Mouse (Mus musculus) forebrain, embryonic 11.5 days (tissue): ENCODE data around the gene Dab2ip. TPM values are rescaled to one million over a fixed set of nuclear protein-coding genes. Genes with fewer than 3 reads are reported as not detected.

Experiments
- ATAC-seq: fragments of 200-750 bp; cut with Nextera tagmentation; replicated peaks from 2 replicates; pipeline ENCODE4 v1.8.0; 2017; ENCODE audit warnings: moderate TSS enrichment; ENCODE audit not compliant: low FRiP score
- DNase-seq: peaks from one replicate; pipeline ENCODE4 v3.0.0-alpha.2; 2017; ENCODE audit warnings: low spot score
- H3K27ac ChIP-seq: fragments of 300-500 bp; sonication (generic); 2 replicates; pipeline ENCODE4 v1.5.1; 2014; ENCODE audit warnings: low read depth, low read length
- H3K27me3 ChIP-seq: fragments of 300-500 bp; sonication (generic); 2 replicates; pipeline ENCODE4 v1.6.1; 2014; ENCODE audit warnings: mild to moderate bottlenecking, low read length, mixed read lengths; ENCODE audit not compliant: control insufficient read depth, insufficient read depth
- H3K36me3 ChIP-seq: fragments of 300-500 bp; sonication (generic); 2 replicates; pipeline ENCODE4 v1.6.1; 2014; ENCODE audit warnings: mild to moderate bottlenecking, low read length, moderate library complexity, mixed read lengths; ENCODE audit not compliant: control insufficient read depth, insufficient read depth
- H3K4me1 ChIP-seq: fragments of 300-500 bp; sonication (generic); replicated peaks from 2 replicates; pipeline ENCODE4 v1.6.1; 2014; ENCODE audit warnings: low read length, mixed read lengths; ENCODE audit not compliant: control insufficient read depth, insufficient read depth
- H3K4me2 ChIP-seq: fragments of 300-500 bp; sonication (generic); 2 replicates; pipeline ENCODE4 v1.6.1; 2014; ENCODE audit warnings: low read depth, mild to moderate bottlenecking, low read length, moderate library complexity, mixed read lengths; ENCODE audit not compliant: severe bottlenecking
- H3K4me3 ChIP-seq: fragments of 300-500 bp; sonication (generic); 2 replicates; pipeline ENCODE4 v1.5.1; 2014; ENCODE audit warnings: low read depth, low read length
- H3K9ac ChIP-seq: fragments of 300-500 bp; sonication (generic); 2 replicates; pipeline ENCODE4 v1.6.1; 2014; ENCODE audit warnings: low read length
- H3K9me3 ChIP-seq: fragments of 300-500 bp; sonication (generic); 2 replicates; pipeline ENCODE4 v1.6.1; 2016; ENCODE audit warnings: low read length, mixed read lengths; ENCODE audit not compliant: control insufficient read depth
- WGBS: fragments of 180-500 bp; shearing (Covaris S2); extraction: QIAGEN DNeasy Blood & Tissue Kit; methylation state at CpG from one replicate; pipeline ENCODE4 v1.1.7; 2014; 5-methylcytosine and 5-hydroxymethylcytosine counted together
- polyA plus RNA-seq: library from polyadenylated mRNA; unstranded; fragments of >200 nt; fragmentation: Nextera tagmentation; extraction: Ambion mirVana; gene quantifications from 2 replicates; pipeline ENCODE4 v1.2.1, GENCODE M21; 2014

Gene Dab2ip
- polyA plus RNA-seq, 1 experiment from 2014 or later: 51.5 TPM

DNA sequence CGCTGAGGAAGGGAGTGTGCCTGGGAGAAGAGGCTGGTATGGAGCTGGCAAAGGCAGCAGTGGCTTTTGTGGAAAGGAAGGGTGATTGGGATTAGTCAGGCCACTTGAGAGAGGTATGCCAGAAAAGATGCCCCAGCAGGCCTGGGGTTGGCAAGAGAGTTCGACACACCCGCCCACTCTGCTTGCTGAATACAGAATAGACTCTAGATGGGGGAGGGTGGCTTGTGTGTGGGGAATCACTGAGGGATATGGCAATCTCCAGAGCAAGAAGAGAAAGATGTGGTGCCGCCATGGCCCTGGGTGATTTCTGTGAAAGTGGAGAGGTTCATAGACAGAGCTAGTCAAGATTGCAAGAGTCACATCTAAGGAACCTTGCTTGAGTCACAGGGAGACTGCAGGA, 53.6 kb downstream of the Dab2ip start:
- no peak for ATAC-seq
- Histone ChIP-seq H3K27ac (no peak overlapping the region), H3K4me2 (no peak overlapping the region), H3K4me3 (no peak overlapping the region), H3K36me3 (no peaks in the 10 kb centered on the region), H3K9ac (no peak overlapping the region), H3K9me3 (no peaks in the 10 kb centered on the region), H3K27me3 (no peaks in the 10 kb centered on the region), H3K4me1 (peaks cover 21% of the 10 kb centered on the region)
- 94% methylated on average over 4 of the region's 4 CpGs for WGBS
- no peak for DNase-seq

DNA sequence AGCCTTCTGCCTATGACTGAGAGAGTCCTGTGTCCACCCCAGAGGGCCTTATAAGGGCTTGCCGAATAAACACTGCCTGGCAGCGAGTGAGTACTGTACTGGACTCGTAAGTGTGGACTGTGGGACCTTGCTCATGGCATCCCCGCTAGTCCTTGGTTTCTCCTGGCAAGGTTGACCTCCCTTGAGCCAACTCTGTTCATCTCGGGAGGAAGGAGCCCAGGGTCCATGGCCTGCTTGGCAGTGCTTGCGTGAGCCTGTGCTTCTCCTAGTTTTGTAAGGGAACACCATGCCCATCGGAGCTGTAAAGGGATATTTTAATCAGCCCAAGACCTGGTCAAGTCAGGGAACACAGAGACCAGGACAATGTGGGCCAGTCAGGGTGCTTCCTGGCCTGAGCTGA, 54.2 kb downstream of the Dab2ip start:
- Histone ChIP-seq H3K4me3 (no peak overlapping the region), H3K4me1 (peaks cover 21% of the 10 kb centered on the region), H3K27ac (no peak overlapping the region), H3K9me3 (no peaks in the 10 kb centered on the region), H3K36me3 (no peaks in the 10 kb centered on the region), H3K9ac (no peak overlapping the region), H3K4me2 (no peak overlapping the region), H3K27me3 (no peaks in the 10 kb centered on the region)
- ATAC-seq (no peak), DNase-seq (no peak)
- 91% methylated on average over 7 of the region's 7 CpGs for whole genome bisulfite sequencing

DNA sequence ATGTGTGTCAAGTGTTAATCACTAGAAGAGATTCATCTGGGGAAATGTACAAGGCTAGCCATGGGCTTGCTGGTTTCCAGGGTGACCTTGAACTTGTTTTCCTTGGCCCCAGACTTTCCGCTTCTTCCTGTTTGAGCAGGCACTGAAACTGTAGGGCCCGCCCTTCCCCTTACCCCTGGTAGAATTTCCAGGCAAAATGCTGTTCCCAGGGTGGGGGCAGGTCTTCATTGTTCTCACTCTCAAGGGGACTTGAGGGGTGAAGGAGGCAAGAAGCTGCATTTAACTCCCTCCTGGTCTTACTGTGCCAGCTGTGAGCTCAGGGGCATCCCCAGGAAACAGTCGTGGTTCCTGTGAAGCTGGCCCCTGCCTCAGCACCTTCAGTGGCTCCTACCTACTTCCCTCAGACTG, 55.9 kb downstream of the Dab2ip start:
- H3K36me3 ChIP-seq: no peaks in the 10 kb centered on the region
- H3K27me3 ChIP-seq: no peaks in the 10 kb centered on the region
- DNase-seq (no peak), ATAC-seq (no peak)
- WGBS: 54% methylated on average over 3 of the region's 3 CpGs
- H3K9me3 ChIP-seq: no peaks in the 10 kb centered on the region
- no peak overlapping the region for H3K27ac ChIP-seq
- H3K4me3 ChIP-seq: no peak overlapping the region
- no peak overlapping the region for H3K4me2 ChIP-seq
- H3K4me1 ChIP-seq: peaks cover 17% of the 10 kb centered on the region
- no peak overlapping the region for H3K9ac ChIP-seq

DNA sequence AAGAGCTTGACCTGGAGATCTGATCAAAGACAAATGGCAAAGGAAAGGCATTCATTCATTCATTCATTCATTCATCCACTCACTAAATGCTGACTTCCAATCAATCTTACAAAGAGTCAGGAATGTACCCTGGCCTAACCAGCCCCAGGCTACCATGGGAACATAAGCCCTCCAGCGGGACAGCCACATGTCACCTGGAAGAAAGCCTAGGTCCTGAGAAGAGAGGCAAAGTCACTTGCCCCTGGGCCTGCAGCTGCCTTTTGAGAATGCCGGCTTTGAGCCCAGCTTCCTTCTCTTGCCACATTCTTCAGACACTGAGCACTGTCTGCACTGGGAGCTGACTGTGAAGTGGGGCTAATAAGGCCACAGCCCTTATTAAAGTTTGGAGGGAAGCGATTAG, 56.3 kb downstream of the Dab2ip start:
- Histone ChIP-seq H3K4me3 (no peak overlapping the region), H3K27me3 (no peaks in the 10 kb centered on the region), H3K36me3 (no peaks in the 10 kb centered on the region), H3K4me2 (no peak overlapping the region), H3K27ac (no peak overlapping the region), H3K4me1 (peaks cover 17% of the 10 kb centered on the region), H3K9ac (no peak overlapping the region), H3K9me3 (no peaks in the 10 kb centered on the region)
- no peak for DNase-seq
- 51% methylated on average over 3 of the region's 3 CpGs for WGBS
- no peak for ATAC-seq

DNA sequence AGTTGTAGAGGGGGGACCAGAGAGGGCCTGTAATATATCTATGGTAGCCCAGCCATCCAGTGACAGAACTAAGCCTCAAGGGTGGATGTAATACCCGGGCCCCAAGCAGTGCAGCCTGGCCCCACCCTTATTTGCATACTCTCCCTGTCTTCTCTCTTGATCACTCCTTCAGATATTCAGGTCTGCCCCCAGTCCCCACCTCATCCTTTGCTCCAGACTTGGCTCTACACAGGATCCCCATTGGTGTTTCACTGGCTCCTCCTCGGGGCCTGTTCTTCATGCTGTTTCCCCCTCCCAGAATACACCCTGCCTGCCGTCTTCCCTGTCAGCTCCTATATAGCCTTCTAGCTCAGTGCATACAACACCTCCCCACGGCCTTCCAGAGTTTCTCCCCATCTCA, 57.3 kb downstream of the Dab2ip start:
- H3K4me3 ChIP-seq: no peak overlapping the region
- ATAC-seq (no peak), DNase-seq (no peak)
- H3K9me3 ChIP-seq: no peaks in the 10 kb centered on the region
- H3K9ac ChIP-seq: no peak overlapping the region
- peaks cover 15% of the 10 kb centered on the region for H3K4me1 ChIP-seq
- H3K27ac ChIP-seq: no peak overlapping the region
- no peak overlapping the region for H3K4me2 ChIP-seq
- 76% methylated on average over 4 of the region's 4 CpGs for WGBS
- no peaks in the 10 kb centered on the region for H3K36me3 ChIP-seq
- no peaks in the 10 kb centered on the region for H3K27me3 ChIP-seq

DNA sequence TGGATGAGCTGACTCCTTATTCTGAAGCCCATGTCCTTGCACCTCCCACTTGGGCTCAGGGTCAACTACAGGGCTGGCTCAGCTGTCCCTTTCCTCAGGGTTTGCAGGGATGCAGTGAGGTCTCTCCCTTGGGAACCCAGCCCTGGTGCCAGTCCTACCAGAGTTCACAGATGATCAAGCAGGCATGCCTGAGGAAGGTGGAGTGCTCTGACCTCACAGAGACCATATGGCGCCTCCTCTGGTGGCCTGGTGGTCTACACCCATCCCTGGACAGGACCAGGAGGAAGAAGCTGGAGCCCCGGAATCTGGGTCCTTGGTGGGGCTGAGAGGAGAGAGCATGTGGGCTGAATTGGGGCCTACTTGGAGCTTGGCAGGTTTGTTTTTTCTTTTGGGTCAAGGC, 57.9 kb downstream of the Dab2ip start:
- 52% methylated on average over 2 of the region's 2 CpGs for WGBS
- ATAC-seq: no peak
- Histone ChIP-seq H3K4me1 (peaks cover 14% of the 10 kb centered on the region; the same call in 1 of the 2 replicates), H3K4me2 (no peak overlapping the region), H3K9ac (no peak overlapping the region), H3K27me3 (no peaks in the 10 kb centered on the region), H3K36me3 (no peaks in the 10 kb centered on the region), H3K9me3 (no peaks in the 10 kb centered on the region), H3K4me3 (no peak overlapping the region), H3K27ac (no peak overlapping the region)
- DNase-seq: no peak

DNA sequence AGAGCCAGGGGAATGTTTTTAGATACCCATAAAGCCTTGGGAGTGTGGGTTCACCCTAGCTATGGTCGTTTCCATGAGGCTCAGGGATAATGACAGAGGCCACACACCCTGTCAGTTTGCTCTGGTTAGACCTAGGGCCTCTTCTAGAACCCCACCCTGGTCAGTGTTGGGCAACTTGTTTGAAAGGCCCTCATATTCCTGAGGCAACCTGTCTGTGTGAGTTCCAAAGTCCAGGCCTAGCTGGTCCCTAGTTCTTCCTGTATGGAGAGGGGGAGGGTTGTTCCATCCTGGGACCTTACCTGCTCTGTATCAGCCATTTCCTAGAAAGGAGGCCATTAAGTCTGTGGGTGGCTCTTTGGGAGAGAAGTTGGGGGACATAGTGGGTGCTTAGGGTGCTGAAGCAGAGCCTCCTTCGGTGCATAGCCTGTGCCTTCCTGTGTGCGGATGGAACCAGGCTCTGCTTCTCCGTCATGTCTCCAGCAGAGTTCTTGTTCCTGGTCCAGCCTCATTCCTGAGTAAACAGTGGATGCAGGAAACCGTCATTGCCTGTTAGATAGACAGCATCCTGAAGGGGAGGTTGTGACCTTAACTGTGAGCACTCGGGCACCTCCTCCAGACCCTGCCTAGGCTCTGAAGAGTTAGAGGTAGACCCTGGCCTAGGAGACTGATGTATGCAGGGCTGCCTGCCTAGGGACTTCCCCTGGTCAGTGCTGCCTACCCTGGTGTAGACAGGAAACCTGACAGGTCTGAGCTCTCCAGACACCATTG, 59.0 kb downstream of the Dab2ip start:
- no peak overlapping the region for H3K27ac ChIP-seq
- H3K27me3 ChIP-seq: no peaks in the 10 kb centered on the region
- H3K4me2 ChIP-seq: no peak overlapping the region
- no peak overlapping the region for H3K9ac ChIP-seq
- H3K4me3 ChIP-seq: no peak overlapping the region
- DNase-seq (no peak), ATAC-seq (no peak)
- WGBS: 72% methylated on average over 6 of the region's 6 CpGs
- H3K9me3 ChIP-seq: no peaks in the 10 kb centered on the region
- peaks cover 21% of the 10 kb centered on the region; the same call in 1 of the 2 replicates for H3K4me1 ChIP-seq
- no peaks in the 10 kb centered on the region for H3K36me3 ChIP-seq

DNA sequence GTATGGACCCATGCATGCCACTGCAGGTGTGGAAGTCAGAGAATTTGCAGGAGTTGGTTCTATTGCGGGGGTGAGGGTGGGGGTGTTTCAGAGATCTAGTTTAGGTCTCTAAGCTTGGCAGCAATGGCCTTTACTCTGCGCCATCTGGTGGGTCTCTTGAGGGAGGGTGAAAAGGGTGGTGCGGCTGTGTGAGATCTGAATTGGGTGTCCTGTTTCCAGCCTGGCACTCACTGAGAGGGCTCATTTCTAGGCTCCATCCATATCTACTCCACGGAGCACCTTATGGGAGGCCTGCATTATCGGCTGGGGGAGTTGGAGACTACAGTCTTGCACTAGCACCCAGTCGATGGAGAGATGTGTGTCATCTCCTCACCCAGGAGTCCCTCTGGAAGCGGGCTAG, 60.9 kb downstream of the Dab2ip start:
- 81% methylated on average over 7 of the region's 7 CpGs for WGBS
- Histone ChIP-seq H3K4me3 (no peak overlapping the region), H3K9ac (no peak overlapping the region; the same call in 1 of the 2 replicates), H3K36me3 (no peaks in the 10 kb centered on the region), H3K27ac (no peak overlapping the region), H3K27me3 (no peaks in the 10 kb centered on the region), H3K4me1 (peaks cover 30% of the 10 kb centered on the region), H3K9me3 (no peaks in the 10 kb centered on the region), H3K4me2 (no peak overlapping the region)
- ATAC-seq: no peak
- DNase-seq: no peak

DNA sequence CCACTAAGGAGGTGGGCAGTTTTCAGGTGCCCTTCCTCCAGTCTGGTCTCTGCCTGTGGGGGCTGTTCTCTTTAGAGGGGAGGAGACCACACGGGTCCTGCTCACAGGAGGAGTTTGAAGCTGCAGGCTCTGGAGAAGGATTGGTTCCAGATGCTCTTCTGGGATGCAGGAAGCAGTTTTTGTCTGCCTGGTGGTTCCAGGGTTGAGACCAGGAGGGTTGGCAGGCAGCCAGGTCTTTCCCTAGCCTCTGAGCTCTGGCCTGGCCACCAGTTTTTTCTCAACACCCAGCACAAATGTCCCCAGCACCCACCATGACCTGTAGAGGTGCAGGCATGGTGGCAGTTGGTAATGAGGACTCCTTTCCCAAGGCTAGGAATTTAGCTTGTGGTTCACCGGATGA, 61.5 kb downstream of the Dab2ip start:
- 46% methylated on average over 2 of the region's 2 CpGs for WGBS
- H3K4me3 ChIP-seq: no peak overlapping the region
- no peaks in the 10 kb centered on the region for H3K36me3 ChIP-seq
- H3K4me2 ChIP-seq: no peak overlapping the region
- H3K9me3 ChIP-seq: no peaks in the 10 kb centered on the region
- ATAC-seq (no peak), DNase-seq (no peak)
- no peaks in the 10 kb centered on the region for H3K27me3 ChIP-seq
- H3K9ac ChIP-seq: no peak overlapping the region; the same call in 1 of the 2 replicates
- peaks cover 28% of the 10 kb centered on the region for H3K4me1 ChIP-seq
- H3K27ac ChIP-seq: no peak overlapping the region
